Mouse (Mus musculus) lung, postnatal 0 days (tissue): ENCODE measurements around the gene Sit1.

ENCODE experiments used
- CTCF ChIP-seq: IDR thresholded peaks from 2 replicates; pipeline ENCODE4 v1.5.1; 2016; ENCODE audit warnings: antibody characterized with exemption, mild to moderate bottlenecking
- EP300 ChIP-seq: IDR thresholded peaks from 2 replicates; pipeline ENCODE4 v1.6.1; 2016; ENCODE audit warnings: antibody characterized with exemption, mild to moderate bottlenecking, control low read depth

DNA sequence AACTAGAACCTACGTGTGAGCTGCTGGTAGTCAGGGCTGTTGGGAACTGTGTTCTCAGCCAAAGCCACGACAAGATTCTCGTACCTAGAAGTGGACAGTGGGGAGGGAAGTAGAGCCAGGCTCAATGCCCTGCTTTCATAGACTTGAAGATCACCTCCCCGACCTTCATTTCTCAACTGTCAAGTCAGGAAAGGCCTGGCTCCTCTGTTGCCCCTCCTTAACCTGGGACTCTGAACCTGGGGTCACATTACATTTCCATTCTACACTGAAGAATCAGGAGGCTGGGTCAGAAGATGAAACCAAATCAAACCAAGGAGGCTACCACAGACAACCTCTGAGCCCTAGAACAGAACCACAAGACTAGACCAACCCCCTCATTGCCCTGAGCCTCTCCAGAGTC lies 14.4 kb upstream of the Sit1 start:
- TF ChIP-seq EP300 (no peak), CTCF (no peak)
